Comparison of ENCODE assay signal across 22 mouse cellular contexts in genomic region chr10:70738686-70739085, GRCm38 (mm10).
"Had no signal": no experiment of that assay in that cellular context is flagged by ENCODE, and none has a peak within 500 bp of the region (broad histone marks: within the 10 kb centered on the region; RNA-seq: fewer than 3 reads in every experiment).

No protein-coding gene starts in this region.

- H3K4me2 ChIP-seq: kidney, embryonic 15.5 days; limb, embryonic 13.5 days; liver, embryonic 12.5 days; liver, embryonic 15.5 days; lung, embryonic 15.5 days; midbrain, embryonic 11.5 days; midbrain, embryonic 15.5 days; neural tube, embryonic 13.5 days; stomach, embryonic 15.5 days had no signal

- H3K9me3 ChIP-seq: kidney, embryonic 15.5 days; limb, embryonic 10.5 days; limb, embryonic 13.5 days; liver, embryonic 15.5 days; lung, embryonic 15.5 days; midbrain, embryonic 15.5 days; neural tube, embryonic 13.5 days; stomach, embryonic 15.5 days had no signal

- H3K27ac ChIP-seq: kidney, embryonic 15.5 days; limb, embryonic 10.5 days; limb, embryonic 13.5 days; liver, embryonic 12.5 days; liver, embryonic 15.5 days; lung, embryonic 15.5 days; midbrain, embryonic 15.5 days; neural tube, embryonic 13.5 days; stomach, embryonic 15.5 days had no signal

- H3K9ac ChIP-seq: kidney, embryonic 15.5 days; limb, embryonic 13.5 days; liver, embryonic 12.5 days; liver, embryonic 15.5 days; lung, embryonic 15.5 days; midbrain, embryonic 15.5 days; neural tube, embryonic 13.5 days; stomach, embryonic 15.5 days had no signal

- DNase-seq: kidney, adult 8-10 months; kidney, postnatal 10 days; kidney, postnatal 36 days; layer of hippocampus, postnatal 36 days; liver; lung, adult 18-20 months; lung, postnatal 14 days; lung, postnatal 4 days; right cerebral cortex, postnatal 25 days; spleen, adult 18-20 months; thymus, postnatal 25 days had no signal

- H3K27me3 ChIP-seq: kidney, embryonic 15.5 days; limb, embryonic 13.5 days; liver, embryonic 12.5 days; liver, embryonic 15.5 days; lung, embryonic 15.5 days; midbrain, embryonic 15.5 days; neural tube, embryonic 13.5 days; stomach, embryonic 15.5 days had no signal

- H3K4me3 ChIP-seq: kidney, embryonic 15.5 days; limb, embryonic 10.5 days; limb, embryonic 13.5 days; liver, embryonic 12.5 days; liver, embryonic 15.5 days; lung, embryonic 15.5 days; midbrain, embryonic 15.5 days; myocyte; neural tube, embryonic 13.5 days; stomach, embryonic 15.5 days had no signal

- H3K4me1 ChIP-seq: kidney, embryonic 15.5 days; limb, embryonic 10.5 days; limb, embryonic 13.5 days; liver, embryonic 12.5 days; liver, embryonic 15.5 days; lung, embryonic 15.5 days; midbrain, embryonic 15.5 days; neural tube, embryonic 13.5 days; stomach, embryonic 15.5 days had no signal

- H3K36me3 ChIP-seq: kidney, embryonic 15.5 days; limb, embryonic 10.5 days; limb, embryonic 13.5 days; liver, embryonic 12.5 days; liver, embryonic 15.5 days; lung, embryonic 15.5 days; midbrain, embryonic 15.5 days; neural tube, embryonic 13.5 days; stomach, embryonic 15.5 days had no signal

- ATAC-seq: liver, embryonic 12.5 days; midbrain, embryonic 15.5 days had no signal
